Mouse (Mus musculus) MN1 (cell line): ENCODE results near the gene Rhot2.
"Not testable (repeated sequence)": the region's sequence is repeated elsewhere in the genome, so short reads cannot be mapped to it uniquely, and the experiment has no call there.

ENCODE experiments used
- DNase-seq: peaks from one replicate; pipeline ENCODE4 v3.0.0-alpha.2; 2016; ENCODE audit warnings: low spot score

Gene Rhot2

DNA sequence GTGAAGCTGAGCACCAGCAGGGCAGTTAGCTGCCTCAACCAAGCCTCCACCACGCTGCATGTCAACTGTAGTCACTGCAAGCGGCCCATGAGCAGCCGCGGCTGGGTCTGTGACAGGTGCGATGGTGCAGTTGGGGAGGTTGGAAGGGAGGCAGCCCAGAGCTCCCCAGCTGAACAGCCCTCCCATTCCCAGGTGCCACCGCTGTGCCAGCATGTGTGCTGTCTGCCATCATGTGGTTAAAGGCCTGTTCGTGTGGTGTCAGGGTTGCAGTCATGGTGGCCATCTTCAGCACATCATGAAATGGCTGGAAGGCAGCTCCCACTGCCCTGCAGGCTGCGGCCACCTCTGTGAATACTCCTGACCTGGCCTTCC is 16.4 kb downstream of the Rhot2 start:
- DNase-seq, result no peak

DNA sequence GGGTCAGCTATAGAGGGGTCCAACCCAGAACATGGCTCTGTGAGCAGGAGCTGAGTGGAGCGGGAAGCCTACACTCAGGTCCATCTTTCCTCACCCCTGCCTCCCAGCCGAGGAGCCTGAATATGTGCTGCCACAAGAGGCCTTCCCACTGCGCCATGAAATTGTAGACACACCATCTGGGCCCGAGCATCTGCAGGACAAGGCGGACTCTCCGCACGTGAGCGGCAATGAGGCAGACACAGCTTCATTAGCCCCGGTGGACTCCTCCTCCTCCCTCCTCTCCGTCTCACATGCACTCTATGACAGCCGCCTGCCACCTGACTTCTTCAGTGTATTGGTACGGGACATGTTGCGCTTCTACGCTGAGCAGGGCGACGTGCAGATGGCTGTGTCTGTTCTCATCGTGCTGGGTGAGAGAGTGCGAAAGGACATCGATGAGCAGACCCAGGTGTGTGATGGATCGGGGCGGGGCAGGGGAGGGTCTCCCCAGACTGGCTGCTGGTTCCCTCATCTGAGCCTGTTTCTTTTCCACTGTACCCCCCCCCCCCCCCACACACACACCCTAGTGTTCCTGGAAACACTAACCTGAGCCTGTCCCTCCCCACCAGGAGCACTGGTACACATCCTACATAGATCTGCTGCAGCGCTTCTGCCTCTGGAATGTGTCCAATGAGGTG is 17.0 kb downstream of the Rhot2 start:
- DNase-seq, result no peak

DNA sequence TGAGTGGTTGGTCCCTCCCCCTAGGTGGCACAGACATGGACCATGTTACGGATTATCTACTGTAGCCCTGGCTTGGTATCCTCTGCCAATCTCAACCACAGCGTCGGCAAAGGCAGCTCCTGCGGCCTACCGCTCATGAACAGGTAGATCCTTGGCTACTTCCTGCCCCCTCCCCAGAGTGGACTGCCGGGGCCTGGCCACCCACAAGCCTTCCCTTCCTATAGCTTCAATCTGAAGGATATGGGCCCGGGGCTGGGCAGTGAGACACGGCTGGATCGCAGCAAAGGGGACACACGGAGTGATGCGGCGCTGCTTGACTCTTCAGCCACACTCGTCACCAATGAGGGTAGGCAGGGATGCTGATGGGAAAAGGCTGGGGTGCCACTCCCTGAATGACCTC is 17.6 kb downstream of the Rhot2 start:
- no peak for DNase-seq

DNA sequence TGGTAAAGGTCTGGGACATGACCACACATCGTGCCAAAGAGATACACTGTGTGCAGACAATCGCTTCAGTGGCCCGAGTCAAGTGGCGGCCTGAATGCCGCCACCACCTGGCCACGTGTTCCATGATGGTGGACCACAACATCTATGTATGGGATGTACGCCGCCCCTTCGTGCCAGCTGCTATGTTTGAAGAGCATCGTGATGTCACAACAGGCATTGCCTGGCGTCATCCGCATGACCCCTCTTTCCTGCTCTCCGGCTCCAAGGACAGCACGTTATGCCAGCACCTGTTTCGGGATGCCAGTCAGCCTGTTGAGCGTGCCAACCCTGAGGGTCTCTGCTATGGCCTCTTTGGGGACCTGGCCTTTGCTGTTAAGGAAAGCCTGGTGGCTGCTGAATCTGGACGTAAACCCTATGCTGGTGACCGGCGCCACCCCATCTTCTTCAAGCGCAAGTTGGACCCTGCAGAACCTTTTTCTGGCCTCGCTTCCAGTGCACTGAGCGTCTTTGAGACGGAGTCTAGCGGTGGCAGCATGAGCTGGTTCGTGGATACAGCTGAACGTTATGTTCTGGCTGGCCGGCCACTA is 18.6 kb downstream of the Rhot2 start:
- no peak for DNase-seq

DNA sequence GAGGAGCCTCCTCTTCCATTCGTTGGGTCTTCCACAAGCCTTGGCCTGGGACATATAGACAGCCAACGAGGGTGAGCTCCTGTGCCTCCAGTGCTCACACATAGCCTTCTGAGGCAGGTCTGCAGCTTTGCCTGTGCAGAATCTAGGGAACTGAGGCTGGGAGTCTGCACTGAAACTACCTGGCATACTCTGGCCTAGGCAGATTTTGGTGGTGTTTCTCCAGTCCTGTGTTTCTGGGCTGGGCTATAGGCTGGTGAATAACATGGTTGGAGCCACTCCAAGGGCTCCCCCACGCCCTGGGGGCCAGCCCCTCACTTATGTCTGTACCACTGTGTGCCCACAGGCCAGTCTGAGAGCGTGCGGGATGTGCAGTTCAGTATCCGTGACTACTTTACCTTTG is 19.3 kb downstream of the Rhot2 start:
- DNase-seq, result no peak

DNA sequence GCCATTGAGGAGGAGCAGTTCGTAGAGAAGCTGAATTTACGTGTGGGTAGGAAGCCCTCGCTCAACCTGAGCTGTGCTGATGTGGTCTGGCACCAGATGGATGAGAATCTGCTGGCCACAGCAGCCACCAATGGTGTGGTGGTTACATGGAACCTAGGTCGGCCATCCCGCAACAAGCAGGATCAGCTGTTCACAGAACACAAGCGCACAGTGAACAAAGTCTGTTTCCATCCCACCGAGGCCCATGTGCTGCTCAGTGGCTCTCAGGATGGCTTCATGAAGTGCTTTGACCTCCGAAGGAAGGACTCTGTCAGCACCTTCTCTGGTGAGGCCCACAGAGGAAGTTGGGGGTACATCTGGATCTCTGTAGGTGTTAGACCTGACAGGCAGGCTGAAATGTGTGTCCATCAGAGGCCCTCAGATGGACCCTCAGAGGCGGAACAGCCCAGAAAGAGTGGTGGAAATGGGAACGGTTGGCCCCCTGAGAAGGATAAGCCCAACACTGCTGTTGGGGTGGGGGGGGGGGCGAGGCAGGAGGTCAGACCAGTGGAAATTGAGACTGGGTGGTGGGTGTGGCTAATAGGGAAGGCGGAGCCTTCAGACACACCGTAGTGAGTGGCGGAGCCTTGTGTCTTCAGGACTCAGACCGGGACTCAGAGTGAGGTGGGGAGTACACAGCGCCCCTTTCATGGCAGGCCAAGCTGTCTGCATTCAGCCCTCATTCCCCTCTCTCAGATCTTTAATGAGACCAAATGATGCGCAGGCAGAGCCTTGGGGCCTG is 20.1 kb downstream of the Rhot2 start:
- no peak for DNase-seq

DNA sequence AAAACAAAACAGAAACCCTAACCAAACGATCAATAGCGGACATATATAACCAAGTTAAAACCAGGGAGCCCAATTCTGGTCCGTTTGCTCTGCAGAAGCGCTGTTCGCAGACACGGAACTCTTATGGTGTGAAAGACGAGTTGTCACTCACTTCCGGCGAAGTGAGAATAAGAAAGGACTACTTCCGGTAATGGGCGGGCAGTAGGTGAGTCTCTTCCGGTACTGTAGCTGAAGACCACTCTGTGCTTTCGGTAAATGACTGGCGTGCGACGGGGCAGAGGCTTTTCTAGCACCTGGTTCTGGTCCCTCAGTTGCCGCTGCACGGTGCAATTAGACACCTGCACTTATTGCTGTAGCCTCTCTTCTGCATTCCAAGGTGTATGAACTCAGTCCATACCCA is 21.2 kb downstream of the Rhot2 start, which contains the start of gene Wdr24:
Gene Wdr24, plus strand, starts transcription at position 176 of the 400 bp plus-strand sequence.
- peak; percentile 92 for DNase-seq

DNA sequence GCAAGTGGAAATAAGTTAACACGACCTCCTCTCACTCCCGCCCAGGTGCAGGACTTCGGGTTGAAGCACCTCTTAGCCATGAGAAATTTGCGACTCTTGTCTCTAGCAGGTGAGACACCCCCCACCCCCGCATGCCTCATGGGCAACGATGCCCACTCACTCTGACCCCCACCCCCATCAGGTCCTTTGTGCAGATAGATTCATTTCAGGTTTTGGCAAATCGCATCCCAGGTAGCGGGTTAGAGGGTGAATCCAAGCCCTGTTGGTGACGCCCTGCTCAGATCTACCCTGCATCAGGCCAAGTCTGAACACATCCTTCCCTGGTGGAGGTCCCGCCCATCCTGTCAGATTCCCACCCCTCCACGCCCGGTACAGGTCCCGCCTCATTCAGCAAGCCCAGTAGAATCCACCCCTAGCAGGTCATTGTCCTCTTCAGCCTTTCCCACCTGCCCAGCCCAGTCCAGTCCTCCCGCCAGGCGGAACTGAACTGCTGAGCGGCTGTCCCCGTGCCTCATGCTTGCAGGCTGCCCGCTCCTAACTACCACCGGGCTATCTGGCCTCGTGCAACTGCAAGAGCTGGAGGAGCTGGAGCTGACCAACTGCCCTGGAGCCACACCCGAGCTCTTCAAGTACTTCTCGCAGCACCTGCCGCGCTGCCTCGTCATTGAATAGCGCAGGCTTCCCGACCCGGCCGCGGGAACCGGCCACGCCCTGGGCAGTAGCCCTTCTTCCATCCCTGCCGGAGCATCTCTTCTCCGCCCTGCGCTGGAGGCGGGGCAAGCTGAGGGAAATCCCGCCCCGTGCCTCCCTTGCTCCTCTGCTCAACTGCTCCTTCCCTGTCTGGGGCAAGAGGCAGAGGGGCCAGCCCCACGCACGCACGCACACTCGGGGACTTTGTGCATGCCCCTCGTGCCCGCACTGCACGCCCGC is 25.5 kb downstream of the Rhot2 start:
- peak; percentile 50 for DNase-seq

DNA sequence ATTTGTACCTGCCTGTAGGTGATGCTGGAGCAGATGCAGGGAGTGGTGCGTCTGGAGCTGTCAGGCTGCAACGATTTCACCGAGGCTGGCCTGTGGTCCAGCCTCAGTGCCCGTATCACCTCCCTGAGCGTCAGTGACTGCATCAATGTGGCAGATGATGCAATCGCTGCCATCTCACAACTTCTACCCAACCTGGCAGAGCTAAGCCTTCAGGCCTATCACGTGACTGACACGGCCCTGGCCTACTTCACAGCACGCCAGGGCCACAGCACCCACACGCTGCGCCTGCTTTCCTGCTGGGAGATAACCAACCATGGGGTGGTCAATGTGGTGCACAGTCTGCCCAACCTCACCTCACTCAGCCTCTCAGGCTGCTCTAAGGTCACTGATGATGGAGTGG is 27.0 kb downstream of the Rhot2 start:
- DNase-seq, result no peak

DNA sequence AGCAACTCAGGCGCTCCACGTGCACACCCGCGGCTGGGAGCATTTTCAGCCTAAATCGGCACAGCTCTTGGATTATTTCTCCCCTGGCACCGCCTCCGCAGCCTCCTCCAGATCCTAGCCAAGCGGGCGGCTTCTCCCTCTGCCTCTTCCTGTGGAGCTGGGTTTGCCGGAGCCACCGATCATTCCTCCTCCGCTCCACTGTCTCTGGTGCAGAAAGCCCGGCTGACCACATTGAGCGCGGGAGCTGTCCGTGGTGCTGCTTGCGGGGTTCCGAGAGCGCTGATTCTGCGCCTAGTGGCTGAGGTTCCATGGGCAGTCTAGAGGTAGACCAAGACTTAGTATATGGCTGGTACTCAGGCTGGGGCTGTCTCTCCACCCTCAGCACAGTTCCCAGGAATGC is 31.2 kb downstream of the Rhot2 start:
- no peak for DNase-seq

DNA sequence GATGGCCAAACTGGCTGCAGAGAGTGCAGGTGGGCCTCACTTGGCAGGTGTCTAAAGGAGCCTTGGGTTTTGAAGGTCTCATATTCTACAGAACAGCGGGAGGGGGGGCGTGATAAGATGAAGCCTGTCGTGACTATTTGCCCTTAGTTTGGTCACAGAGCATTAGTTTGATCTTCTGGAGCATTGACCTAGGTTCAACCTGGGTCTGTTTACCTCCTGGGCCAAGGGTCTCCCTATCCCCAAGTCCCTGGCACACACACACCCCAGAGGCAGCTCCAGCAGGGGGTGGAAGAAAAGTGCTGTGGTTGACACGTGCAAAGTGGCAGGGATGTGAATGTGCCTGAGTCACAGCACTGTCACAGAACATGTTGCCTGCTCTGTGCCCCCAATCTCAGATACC is 33.8 kb downstream of the Rhot2 start:
- DNase-seq, result no peak

DNA sequence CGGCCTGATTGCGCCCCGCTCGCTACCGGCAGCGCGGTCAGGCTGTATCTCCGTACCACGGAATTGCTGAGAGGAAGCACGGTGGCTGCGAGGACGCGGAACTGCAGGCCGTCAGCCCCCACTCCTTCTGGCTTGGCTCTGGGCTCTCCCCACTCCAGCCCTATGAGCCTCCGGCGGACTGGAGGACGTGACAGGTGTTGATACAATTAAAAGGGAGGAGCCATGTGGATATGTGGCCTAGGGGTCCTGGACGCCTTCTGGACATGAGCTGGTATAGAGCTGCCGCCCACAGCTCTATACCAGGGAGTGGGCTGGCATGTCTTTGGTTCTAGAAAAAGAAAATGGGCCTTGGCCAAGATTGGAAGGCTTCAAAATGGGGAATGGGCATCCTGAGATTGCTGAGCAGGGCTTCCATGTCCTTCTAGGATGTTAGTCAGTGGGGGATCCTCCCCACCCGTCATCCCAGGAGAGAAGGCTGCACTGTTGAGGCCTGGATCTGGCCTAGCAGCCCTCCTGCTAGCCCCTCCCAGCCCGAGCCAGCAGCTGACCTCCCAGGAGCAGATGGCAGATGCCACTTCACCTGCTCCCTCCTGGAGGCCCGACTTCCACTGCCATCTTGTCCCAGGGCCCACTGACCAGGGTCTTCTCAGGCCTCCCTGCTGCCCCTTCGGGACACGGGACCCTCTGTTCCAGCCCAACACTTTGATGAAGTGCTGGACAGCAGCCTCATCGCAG is 34.9 kb downstream of the Rhot2 start:
- peak; percentile 82 for DNase-seq

DNA sequence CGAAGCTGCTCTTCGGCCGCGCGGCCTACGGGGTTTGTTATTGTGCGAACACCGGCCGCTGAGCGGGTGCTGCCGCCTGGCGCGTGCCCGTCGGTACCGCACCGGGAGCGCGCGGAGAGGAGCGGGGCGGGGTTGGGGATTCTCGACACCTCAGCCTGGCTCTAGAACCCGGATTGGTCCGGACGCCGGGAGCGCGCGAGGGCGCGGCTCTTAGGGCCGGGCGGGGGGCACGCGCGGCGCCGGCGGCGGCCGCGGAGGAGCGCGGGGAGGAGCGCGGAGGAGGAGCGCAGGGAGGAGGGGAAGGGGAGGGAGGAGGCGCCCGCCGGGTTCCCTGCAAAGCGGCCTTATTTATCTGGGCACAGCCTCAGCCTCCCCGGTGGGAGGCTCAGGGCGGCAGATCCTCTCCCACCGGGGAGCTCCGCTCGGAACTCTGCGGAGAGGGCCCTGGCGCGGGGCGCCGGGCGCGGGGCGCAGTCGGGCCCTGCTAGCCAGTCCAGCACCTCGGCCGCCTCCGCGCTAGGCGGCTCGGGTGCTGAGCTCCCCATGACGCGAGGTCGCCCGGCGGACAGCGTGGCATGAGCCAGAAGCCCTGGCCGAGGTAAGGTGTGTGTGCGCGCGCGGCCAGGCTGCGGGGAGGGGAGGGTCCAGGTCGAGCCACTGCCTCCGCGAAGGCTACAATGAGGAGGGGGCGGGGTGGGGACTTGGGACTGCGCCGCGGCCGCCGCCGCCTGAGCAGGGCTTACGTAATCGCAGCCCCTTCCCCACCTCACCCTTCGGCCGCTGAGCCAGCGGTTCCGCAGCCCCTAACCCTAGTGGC is 35.7 kb downstream of the Rhot2 start, which contains the start of gene Fbxl16:
Gene Fbxl16, plus strand, starts transcription at position 297 of the 817 bp plus-strand sequence.
- peak; percentile 95 for DNase-seq

DNA sequence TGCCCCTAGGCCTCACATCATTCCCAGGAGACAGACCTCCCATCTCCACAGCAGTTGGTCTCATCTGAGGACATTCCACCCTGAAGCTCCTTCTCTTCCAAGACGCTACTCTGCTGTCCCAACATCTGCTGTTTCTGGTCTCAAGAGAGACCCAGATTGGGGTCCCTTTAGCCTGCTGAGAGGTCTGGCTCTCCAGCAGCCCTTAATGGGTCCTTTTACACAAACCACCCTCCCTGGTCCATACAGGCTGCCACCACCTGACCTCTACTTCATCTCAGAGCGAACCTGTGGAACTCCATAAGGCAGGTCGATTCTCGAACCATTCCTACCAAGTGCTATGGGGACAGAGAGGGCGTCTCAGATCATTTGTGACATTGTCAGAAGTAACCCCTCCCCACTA is 36.6 kb downstream of the Rhot2 start:
- DNase-seq, result peak; percentile 54

DNA sequence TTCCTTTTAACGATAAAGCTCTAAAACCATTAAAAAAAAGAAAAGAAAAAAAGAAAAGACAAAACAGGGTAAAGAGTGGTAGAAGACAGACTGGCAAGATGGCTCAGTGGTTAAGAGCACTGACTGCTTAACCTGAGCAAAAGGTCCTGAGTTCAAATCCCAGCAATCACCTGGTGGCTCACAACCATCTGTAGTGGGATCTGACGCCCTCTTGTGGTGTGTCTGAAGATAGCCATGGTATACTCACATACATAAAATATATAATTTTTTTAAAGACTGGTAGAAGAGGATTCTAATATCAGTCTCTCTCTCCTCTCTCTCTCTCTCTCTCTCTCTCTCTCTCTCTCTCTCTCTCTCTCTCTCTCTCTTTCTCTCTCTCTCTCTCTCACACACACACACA is 37.2 kb downstream of the Rhot2 start:
- not testable (repeated sequence) for DNase-seq

DNA sequence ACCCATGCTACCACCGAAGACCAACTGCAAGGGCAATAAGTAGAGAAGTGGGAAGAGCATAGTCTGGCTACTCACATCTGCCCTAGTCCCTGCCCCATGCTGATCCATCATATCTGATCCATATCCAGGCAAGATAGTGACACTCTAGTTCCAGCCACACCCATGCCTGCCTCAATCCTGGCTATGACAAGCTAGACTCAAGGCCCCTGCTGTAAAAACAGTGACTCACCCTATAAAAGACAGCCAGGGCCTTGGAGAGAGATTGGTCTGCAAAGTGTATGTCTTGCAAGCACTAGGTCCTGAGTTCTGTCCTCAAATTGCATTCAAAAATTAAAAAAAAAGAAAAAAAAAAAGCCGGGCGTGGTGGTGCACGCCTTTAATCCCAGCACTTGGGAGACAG is 38.1 kb downstream of the Rhot2 start:
- DNase-seq, result peak; percentile 57

DNA sequence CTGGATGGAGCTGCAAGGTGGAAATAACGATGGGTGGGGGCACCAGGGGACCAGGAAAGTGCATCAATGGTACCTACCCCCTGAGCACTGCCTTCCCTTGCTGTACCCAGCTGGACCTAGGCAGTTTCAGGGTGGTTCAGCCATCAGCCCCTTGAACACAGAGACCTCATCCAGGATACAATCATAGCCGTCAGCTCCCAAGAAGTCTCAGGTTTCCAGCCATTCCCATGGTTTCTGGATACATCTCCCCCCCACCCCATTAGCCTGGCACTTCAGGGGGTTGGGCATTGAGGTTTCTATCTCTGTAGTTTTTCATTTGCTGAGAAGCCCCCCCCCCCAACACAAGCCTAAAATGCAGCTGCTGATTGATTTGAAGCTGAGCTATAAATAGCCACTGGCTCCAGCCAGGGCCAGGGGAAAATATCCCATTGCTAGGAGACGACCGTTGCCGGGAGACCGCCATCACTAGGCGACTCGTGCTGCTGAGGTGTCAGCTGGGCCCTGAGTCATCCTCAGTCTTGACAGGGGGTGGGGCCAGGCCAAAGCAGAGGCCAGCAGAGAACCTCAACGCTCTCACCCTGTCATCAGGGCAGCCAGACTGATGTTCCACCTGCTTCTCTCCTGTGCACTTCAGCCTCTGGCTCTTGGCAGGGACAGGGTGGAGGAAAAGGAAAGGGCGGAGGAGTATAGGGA is 41.7 kb downstream of the Rhot2 start:
- peak; percentile 96 for DNase-seq

DNA sequence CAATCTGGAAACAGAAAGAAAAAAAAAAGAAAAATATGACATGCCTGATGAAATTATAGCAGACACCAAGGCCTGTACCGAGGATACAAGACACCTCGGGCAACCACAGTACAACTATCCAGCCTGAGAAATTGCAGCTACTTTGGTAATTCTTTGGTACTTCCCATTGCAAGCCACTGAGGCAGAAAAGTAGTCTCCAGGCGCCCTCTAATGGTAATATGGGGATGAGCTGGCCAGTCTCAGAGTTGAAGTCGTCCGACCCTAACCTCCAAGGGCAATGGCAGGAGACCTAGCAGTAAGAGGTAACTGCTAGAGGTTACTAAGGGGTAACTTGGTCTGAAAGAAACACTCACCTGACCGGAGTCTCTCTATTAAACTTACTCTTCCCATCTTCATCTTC is 43.6 kb downstream of the Rhot2 start:
- peak; percentile 91 for DNase-seq

DNA sequence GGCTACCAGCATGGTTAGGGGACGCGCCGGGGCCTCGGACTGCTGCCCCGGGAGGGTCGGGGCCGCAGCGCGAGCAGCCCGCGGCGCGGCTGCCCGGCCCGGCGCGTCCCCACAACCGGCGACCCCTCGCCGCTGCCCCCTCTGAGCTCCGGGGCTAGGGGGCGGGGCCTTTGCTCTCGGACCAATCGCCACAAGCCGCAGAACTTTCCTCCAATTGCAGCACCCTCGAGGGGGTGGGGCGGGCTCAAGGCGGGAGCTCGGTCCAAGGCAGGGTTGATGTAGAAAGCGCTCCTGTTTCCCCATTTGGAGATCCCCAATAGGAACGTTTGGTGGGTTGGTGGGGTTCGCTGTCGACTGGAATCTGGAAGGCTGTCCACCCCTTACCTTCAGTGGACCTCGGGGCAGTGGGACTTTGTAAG is 47.7 kb downstream of the Rhot2 start, which contains the start of gene Metrn:
Gene Metrn, minus strand, starts transcription at position 186 of the 419 bp plus-strand sequence.
- DNase-seq, result peak; percentile 88
